Mouse (Mus musculus): ENCODE results near the gene Map3k15.

Gene Map3k15

DNA sequence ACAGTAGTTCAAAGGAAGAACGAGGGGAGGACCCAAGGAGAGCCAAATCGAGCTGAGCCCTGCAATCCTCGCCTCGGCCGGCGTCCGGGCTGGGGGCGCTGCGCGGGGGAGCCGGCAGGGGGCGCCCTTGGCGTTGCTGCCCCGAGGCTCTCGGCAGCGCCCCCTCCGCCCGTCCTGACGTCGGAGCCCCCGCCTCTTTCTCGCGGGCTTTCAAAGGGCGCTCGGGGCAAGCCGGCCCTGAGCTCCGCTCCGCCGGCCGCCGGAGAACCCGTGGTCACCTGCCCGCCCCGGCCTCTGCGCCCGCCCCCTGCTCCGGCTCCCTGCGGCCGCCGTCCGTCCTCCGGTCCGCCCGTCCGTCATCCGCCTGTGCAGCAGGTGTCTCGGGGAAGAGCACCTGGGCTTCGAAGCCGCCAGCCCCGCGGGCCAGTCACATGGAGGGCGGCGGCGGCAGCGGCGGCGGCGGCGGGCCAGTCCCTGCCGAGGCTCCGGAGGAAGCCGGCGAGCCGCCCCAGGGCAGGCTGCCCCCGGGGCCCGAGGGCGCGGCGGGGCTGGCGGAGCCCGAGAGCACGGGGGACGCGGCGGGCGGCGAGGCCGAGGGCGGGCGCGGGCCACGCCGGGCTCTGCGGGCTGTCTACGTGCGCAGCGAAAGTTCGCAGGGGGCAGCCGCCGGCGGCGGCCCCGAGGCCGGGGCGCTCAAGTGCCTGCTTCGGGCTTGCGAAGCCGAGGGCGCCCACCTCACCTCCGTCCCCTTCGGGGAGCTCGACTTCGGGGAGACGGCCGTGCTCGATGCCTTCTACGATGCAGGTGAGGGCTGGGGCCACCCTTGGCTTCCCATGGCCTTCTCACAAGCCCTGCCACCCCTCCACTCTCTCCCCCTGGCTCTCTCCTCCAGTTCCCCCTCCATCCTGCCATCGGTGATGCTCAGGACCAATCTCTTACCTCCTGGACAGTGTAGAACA, at the start of gene Map3k15:
Gene Map3k15, plus strand, starts transcription at position 432 of the 959 bp plus-strand sequence.
- peak; percentile 7 to 33 for DNase-seq (ENCODE audit: low spot score in 2 of 2)

- DNase-seq (ENCODE audit: low spot score in 2 of 2), result no peak
These were observed 45.7 kb upstream of the Map3k15 start for GRCm38 (mm10) chrX:159942569-159942968.

DNA sequence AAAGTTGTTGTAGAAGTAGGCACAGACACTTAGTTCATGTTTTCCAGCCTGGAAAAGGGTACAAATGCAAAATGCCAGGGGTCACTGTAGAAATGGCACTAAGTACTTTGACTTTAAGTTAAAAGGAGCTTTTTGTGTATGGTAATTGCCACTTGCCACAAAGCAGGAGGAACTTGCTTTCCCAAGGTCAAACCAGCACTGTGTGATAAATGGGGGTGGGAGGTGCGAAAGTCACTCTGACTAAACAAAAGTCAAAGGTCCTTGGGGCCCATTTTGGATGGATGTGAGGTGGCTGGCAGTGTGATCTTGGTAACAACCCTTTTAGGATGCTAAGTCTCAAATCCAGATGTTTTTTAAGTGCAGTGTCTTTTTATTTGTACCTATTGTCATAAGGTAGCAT, 44.6 kb upstream of the Map3k15 start:
- DNase-seq (ENCODE audit: low spot score in 2 of 2), result no peak

- DNase-seq (ENCODE audit: low spot score in 2 of 2), result no peak
These were observed 34.4 kb upstream of the Map3k15 start for GRCm38 (mm10) chrX:159953546-159954429.

GRCm38 (mm10) chrX:159954430-159954779, 33.8 kb upstream of the Map3k15 start:
- DNase-seq (ENCODE audit: low spot score in 2 of 2), result no peak

DNA sequence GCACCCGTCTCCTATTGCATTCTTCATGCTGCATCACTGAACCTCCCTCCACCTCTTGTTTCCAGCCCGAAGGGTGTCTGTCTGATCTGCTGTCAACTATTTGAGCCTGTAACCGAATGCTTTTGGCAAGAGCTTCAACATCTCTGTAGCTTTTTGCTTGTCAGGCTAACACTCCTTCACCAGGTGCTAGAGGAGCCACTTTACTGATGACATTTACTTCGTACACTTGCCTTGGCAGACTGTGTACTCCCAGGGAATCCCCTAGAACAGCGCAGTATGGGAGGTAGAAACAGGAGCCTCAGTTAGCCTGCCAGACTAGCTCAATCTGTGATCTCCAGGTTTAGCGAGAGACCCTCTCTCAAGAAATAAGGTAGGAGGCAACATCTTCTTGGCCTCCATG, 32.8 kb upstream of the Map3k15 start:
- no peak for DNase-seq (ENCODE audit: low spot score in 2 of 2)

GRCm38 (mm10) chrX:159961385-159961784, 26.8 kb upstream of the Map3k15 start:
- DNase-seq (ENCODE audit: low spot score in 2 of 2), result no peak

- DNase-seq (ENCODE audit: low spot score in 2 of 2), result peak; percentile 16 to 27
These were observed 25.0 kb upstream of the Map3k15 start for GRCm38 (mm10) chrX:159963273-159963672.

DNA sequence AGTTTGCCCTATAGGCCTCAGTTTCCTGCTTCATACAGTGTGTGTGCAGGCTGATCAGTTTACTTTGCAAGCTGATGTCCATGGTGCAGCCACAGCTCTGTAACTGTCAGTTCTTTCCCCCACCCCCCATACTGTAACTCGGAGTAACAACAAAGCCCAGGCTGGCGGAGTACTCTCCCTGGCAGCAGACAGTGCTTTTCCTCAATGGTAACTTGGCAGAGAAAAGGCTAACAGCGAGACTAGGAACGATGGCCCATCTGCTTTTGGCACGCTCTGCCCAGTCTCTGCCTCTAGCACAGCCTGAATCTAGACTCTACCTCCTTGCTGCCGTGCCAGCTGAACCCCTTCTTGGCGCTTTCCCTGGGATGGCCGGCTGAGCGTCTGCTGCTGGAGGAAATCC, 24.3 kb upstream of the Map3k15 start:
- peak in 1 of 2 experiments; percentile 16 for DNase-seq (ENCODE audit: low spot score in 2 of 2)

DNA sequence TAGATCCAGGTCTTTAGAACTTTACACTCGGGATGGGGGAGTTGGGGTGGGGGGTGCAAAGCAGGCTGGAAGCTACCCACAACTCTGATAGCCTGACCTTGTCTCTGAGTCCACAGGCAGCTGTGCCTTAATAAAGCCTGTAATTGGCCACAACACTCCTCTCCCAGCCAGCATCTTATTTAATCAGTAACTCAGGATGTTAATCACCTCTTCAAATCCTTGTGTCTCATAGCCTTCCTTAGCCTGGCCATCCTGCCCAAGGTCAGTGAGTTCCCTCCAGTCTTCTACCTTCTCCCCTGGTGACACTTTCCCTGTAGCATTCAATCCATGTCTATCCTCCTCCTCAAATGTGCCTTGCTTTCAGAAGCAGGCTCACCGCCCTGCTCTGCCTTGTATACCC, 19.2 kb upstream of the Map3k15 start:
- DNase-seq (ENCODE audit: low spot score in 2 of 2), result no peak

DNA sequence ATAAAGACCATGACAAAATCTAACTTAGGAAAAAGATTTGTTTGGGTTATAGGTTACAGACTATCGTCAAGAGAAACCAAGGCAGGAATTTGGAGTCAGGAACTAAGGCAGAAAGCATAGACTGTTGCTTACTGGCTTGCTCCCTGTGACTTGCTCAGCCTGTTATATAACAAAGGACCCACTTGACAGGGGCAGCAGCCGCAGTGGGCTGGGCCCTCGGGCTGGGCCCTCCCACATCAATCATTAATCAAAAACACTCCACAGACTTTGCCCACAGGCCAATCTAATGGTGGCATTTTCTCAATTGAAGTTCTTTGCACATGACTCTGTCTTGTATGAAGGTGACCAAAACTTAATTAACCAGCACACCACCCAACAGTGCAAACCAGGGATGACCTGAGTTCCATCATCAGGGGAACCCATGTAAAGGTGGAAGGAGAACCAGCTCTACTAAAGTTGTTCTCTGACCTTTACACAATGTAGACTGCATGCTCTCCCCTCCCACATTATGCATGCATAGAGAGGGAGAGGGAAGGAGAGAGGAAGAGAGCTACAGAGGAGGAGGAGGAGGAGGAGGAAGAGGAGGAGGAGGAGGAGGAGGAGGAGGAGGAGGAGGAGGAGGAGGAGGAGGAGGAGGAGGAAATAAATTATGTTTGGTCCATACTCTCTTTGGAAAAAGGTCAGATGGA, 17.0 kb upstream of the Map3k15 start:
- no peak for DNase-seq (ENCODE audit: low spot score in 2 of 2)

DNA sequence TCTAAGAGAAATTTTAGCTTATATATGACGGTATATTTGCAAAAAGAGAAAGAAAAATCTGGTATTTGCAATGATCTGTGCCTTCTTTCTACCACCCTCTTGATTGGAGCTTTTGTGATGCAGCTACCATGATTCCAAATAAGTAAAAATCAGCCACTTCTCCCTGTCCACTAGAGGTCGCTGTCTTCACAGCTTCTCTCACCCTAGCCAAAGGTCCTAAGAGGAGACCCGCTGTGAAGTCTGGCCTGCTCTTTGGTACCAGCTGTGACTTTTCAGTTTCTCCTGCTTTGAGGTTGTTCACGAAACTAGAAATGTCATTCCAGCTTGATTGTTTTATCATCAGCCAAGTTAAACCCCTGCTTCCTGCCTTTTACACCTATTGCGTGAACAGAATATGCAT, 14.5 kb upstream of the Map3k15 start:
- DNase-seq (ENCODE audit: low spot score in 2 of 2), result no peak

GRCm38 (mm10) chrX:159976243-159976642, 12.0 kb upstream of the Map3k15 start:
- no peak for DNase-seq (ENCODE audit: low spot score in 2 of 2)

GRCm38 (mm10) chrX:159995808-159996207, 7.6 kb downstream of the Map3k15 start:
- DNase-seq (ENCODE audit: low spot score in 2 of 2), result no peak

DNA sequence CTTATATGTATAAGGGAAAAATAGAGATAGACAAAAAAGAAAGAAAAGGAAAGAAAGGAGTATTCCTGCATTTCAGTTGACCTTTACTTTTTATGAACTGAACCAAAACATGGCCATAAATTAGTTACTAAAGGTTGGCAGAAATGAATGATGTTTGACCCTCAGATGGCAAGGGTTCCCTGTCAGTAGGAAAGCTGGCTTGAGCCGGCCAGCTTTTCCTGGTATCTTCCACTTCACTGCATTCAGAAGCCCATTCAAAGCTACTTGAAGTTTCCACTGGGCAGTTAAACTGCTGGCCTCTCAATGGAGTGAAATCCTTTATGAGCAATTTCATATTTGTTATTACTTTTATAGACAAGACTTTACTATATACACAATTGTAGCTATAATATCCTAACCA, 65.1 kb downstream of the Map3k15 start:
- no peak for DNase-seq (ENCODE audit: low spot score in 2 of 2)

DNA sequence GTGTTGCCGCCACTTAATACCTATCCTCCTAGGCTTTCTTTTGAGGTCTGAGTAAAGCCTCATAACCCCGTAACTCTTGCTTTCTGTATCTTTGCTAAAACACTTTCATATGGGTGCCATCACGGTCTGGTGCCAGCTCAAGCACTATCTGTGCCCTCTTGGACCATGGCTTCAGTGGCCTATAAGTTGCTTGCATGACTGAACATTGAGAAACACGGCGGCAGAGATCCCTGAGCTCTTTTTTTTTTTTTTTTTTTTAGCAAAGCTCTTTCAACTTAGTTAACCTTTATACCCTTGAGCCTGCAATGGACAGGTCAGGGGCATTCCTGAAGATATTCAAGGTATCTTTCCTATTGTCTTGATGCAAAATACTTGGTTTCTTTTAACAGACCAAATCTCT, 66.4 kb downstream of the Map3k15 start:
- no peak for DNase-seq (ENCODE audit: low spot score in 2 of 2)

DNA sequence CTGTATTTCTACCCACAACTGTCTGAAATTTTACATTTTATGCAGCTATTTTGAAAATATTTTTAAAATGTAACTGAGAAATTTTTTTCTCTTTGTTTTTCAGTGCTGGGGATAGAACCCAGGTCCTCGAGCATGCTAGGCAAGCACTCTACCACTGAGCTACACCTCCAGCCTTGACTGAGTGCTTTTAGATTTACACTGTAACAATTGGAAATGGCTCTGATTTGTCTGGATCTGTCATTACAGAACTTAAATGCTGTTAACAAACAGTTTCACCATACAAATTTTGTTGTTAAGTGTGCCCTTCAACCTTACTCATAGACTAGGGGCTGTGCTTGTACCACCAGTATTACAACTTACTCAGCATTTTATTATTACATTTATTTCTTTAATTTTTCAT, 103.7 kb downstream of the Map3k15 start:
- no peak for DNase-seq (ENCODE audit: low spot score in 2 of 2)

DNA sequence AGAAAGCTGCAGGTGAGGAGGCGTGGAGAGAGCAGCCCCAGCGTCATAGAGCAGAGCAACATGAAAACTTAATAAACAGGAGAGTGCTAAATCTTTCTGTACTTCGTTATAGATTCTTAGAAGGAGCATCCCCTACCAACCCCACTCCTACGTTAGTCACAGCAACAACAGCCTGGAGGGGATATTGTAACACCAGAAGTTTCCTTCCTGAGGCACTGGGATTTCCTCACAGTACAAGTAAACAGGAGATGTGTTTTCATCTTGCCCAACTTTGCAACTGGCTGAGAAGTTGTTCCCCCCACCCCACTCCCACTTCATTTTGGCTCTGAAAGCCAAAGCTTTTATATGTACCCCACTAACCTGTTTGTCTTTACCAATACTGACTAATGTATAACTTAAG, 119.6 kb downstream of the Map3k15 start:
- DNase-seq (ENCODE audit: low spot score in 2 of 2), result no peak

DNA sequence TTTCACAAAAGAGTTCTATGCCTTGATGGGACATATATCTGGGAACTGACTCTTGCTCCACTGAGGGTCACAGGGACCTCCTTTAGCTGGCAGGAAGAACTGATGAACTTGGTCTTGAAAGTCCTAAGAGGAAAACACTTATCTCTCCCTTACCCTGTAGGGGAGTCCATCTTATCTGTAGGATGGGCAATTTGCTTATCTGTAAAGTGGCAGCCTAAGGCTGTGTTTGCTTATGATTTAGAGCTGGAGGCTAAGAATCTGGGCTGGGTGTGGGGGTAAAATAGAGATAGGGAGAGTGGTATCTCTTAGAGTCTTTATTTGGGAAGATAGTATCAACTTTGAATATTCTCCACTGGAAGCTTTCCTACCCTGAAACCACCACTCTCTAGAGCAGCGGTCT, 125.5 kb downstream of the Map3k15 start:
- no peak for DNase-seq (ENCODE audit: low spot score in 2 of 2)

DNA sequence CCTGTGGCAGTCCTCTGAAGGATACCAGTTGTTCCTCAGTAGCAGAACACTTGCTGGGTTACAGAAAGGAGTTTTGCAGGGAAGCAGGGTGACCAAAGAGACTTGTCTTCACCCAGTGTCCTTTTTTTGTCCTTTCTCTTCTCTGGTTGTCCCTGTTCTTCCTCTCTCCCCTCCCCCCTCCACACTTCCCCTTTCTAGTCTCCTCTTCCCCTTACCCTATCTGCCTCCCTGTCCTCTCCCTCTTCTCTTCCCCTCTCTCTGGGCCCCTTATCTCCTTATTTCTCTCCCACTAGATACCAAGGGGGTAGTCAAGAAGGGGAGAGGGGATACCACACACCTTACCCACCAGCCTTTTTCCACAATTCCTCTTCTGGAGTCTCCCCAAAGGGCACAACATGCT, 127.8 kb downstream of the Map3k15 start:
- no peak for DNase-seq (ENCODE audit: low spot score in 2 of 2)

GRCm38 (mm10) chrX:160116658-160117057, 128.4 kb downstream of the Map3k15 start:
- peak; percentile 14 to 55 for DNase-seq (ENCODE audit: low spot score in 2 of 2)
